Mouse (Mus musculus) small intestine, adult 2 months (tissue): ENCODE results near the gene Olfr222. TPM values are rescaled to one million over a fixed set of nuclear protein-coding genes. Genes with fewer than 3 reads are reported as not detected.

Experiments used
- H3K27ac ChIP-seq: fragments of 200-500 bp; 2 replicates; pipeline ENCODE4 v1.5.1; 2012; ENCODE audit warnings: low read depth, low read length, control low read depth, inconsistent platforms; ENCODE audit not compliant: insufficient read depth
- H3K27me3 ChIP-seq: fragments of 200-500 bp; 2 replicates; pipeline ENCODE4 v1.6.1; 2012; ENCODE audit warnings: mild to moderate bottlenecking, moderate library complexity, low read length, inconsistent platforms; ENCODE audit not compliant: control insufficient read depth, insufficient read depth
- H3K36me3 ChIP-seq: fragments of 200-500 bp; 2 replicates; pipeline ENCODE4 v1.6.1; 2012; ENCODE audit warnings: mild to moderate bottlenecking, low read length, control low read depth, inconsistent platforms; ENCODE audit not compliant: control insufficient read depth, insufficient read depth
- H3K4me1 ChIP-seq: fragments of 200-500 bp; 2 replicates; pipeline ENCODE4 v1.6.1; 2012; ENCODE audit warnings: low read length, inconsistent platforms, mixed read lengths; ENCODE audit not compliant: control insufficient read depth, insufficient read depth, insufficient read length
- H3K4me3 ChIP-seq: fragments of 200-500 bp; 2 replicates; pipeline ENCODE4 v1.5.1; 2012; ENCODE audit warnings: low read depth, mild to moderate bottlenecking, control low read depth, inconsistent platforms, low read length, moderate library complexity
- CTCF ChIP-seq: fragments of 200-500 bp; IDR thresholded peaks from 2 replicates; pipeline ENCODE4 v1.5.1; 2012; ENCODE audit warnings: low read depth, mild to moderate bottlenecking, control low read depth, inconsistent platforms, low read length, moderate library complexity, mixed read lengths; ENCODE audit not compliant: insufficient replicate concordance, insufficient read length; ENCODE audit errors: extremely low read depth
- POLR2A ChIP-seq: fragments of 200-500 bp; IDR thresholded peaks from 2 replicates; pipeline ENCODE4 v1.6.1; 2012; ENCODE audit warnings: low read depth, mild to moderate bottlenecking, control low read depth, inconsistent platforms, low read length, moderate library complexity
- WGBS: fragments of 180-500 bp; shearing (Covaris S2); methylation state at CpG from one replicate; pipeline ENCODE4 v1.1.7; 2018; 5-methylcytosine and 5-hydroxymethylcytosine counted together
- polyA plus RNA-seq: library from polyadenylated mRNA; depleted of rRNA; stranded (reverse); fragments of >200 nt; gene quantifications from 2 replicates; pipeline ENCODE4 v1.2.3, GENCODE M21; 2012

Gene Olfr222
- polyA plus RNA-seq, 1 experiment: not detected

DNA sequence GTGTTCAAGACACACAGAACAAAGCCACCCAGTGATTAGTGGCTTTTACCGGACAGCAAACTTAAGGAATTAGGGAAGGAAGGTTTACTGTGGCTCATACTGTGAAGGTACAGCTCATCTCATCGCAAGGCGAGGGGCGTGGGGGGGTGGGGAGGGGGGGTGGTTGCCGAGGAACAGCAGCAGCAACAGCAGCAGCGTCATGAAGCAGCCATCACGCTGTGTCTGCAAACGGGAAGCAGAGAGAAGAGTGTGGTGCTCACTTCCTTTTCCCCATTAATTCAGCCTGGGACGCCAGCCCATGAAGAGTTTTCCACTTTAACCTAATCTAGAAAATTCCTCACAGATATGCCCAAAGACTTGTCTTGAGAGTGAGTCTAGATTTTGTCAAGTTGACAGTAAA lies 13.2 kb downstream of the Olfr222 start:
- H3K36me3 ChIP-seq: no peaks in the 10 kb centered on the region
- no peaks in the 10 kb centered on the region for H3K4me1 ChIP-seq
- no peak overlapping the region for H3K27ac ChIP-seq
- H3K27me3 ChIP-seq: no peaks in the 10 kb centered on the region
- TF ChIP-seq POLR2A (no peak), CTCF (no peak)
- no peak overlapping the region for H3K4me3 ChIP-seq
- 64% methylated on average over 9 of the region's 9 CpGs for WGBS

DNA sequence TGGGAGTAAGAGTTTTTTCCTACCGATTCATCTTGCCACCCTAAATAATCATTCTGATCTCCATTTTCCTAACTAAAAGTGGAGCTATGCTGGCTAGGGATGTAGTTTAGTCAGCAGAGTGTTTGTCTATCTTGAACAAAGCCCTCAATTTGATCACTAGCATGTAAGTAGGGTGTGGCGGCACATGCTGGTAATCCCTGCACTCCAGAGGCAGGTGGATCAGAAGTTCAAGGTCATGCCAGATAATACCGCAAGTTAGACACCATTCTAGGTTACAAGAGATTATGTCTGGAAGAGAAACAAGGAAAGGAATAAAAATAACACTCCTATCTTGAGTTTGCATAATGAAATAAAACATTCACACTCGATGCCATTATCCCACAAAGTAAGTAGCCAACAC lies 13.7 kb downstream of the Olfr222 start:
- Histone ChIP-seq H3K4me3 (no peak overlapping the region), H3K4me1 (no peaks in the 10 kb centered on the region), H3K36me3 (no peaks in the 10 kb centered on the region), H3K27me3 (no peaks in the 10 kb centered on the region), H3K27ac (no peak overlapping the region)
- TF ChIP-seq POLR2A (no peak), CTCF (no peak)
- 73% methylated on average over 4 of the region's 4 CpGs for WGBS

DNA sequence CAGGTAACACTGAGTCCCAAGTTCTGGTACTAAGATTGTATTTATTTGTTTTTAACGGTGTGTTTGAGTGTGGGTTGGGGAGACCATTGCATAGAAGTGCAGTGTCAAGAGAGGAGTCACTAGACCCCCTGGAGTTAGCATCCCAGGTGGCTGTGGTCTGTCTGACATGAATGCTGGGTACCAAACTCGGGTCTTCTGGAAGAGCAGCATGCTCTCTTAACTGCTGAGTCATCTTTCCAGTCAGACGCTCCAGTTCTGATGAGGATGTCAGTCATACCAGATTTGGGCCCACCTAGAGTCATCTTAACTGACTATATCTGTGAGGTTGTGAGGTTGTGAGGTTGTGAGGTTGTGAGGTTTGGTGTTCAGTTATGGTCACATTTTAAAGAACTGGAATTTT lies 15.1 kb downstream of the Olfr222 start:
- no peak for TF ChIP-seq CTCF
- no peaks in the 10 kb centered on the region for H3K36me3 ChIP-seq
- no peaks in the 10 kb centered on the region for H3K27me3 ChIP-seq
- 62% methylated on average over 3 of the region's 3 CpGs for WGBS
- no peak overlapping the region for H3K27ac ChIP-seq
- no peaks in the 10 kb centered on the region for H3K4me1 ChIP-seq
- H3K4me3 ChIP-seq: no peak overlapping the region

DNA sequence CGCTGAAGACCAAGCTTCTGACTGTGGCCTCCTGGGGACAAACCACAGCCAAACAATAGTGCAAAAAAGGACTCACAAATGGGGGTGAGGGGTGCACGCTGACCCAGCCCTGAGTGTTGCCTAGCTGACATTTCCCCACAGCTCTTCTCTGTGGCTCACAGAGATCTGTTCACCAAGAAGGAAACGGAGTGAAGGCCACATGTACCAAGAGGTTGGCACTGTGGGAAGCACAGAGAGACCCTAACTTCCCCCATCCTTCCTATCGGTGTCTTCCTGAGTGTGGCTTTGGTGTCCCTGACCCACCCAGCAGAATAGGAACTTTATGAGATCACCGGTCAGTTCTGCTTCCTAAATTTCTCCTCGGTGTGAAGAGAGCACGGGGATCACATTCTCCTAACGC lies 21.5 kb downstream of the Olfr222 start:
- H3K4me1 ChIP-seq: no peaks in the 10 kb centered on the region
- WGBS: 74% methylated on average over 8 of the region's 8 CpGs
- H3K36me3 ChIP-seq: no peaks in the 10 kb centered on the region
- no peak overlapping the region for H3K4me3 ChIP-seq
- TF ChIP-seq CTCF (no peak), POLR2A (no peak)
- H3K27me3 ChIP-seq: no peaks in the 10 kb centered on the region
- H3K27ac ChIP-seq: no peak overlapping the region

DNA sequence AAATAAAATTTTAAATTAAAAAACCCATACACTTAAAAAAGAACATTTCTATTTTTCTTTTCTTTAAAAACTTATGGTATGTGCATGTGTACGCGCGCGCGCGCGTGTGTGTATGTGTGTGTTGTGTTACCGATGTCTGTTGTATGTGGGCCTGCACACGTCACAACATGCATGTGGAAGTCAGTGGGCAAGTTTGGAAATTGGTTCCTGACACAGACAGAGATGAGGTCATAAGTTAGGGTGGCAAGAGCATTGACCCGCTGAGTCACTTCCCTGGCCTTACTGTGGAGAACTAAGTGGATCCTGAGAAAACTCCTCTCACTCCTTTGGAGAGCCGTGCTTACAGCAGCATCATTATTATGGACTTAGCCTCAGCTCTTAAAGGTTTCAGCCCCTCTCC lies 21.9 kb downstream of the Olfr222 start:
- Histone ChIP-seq H3K27ac (no peak overlapping the region), H3K36me3 (no peaks in the 10 kb centered on the region), H3K27me3 (no peaks in the 10 kb centered on the region), H3K4me1 (no peaks in the 10 kb centered on the region), H3K4me3 (no peak overlapping the region)
- 94% methylated on average over 11 of the region's 11 CpGs for WGBS
- TF ChIP-seq CTCF (no peak), POLR2A (no peak)

DNA sequence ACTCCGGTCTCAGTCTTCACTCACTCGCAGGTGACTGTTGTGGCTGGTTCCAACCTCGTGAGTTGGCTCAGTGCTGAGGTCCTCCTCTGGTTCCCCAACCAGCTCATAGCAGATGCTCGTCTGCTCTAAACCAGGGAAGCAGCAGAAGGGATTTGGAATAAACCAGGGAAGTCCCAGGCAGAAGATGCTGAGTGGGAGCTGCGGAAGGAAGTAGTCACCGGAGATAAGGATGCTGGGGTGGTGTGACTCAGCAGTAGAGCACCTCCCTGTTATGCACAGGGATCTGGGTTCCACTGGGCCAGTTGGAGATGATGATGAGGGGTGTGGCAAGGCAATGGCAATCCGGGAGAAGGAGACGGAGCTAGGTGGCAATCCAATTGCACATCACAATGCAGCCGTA lies 32.0 kb downstream of the Olfr222 start:
- no peak overlapping the region for H3K4me3 ChIP-seq
- WGBS: 67% methylated on average over 9 of the region's 9 CpGs
- TF ChIP-seq CTCF (no peak), POLR2A (no peak)

DNA sequence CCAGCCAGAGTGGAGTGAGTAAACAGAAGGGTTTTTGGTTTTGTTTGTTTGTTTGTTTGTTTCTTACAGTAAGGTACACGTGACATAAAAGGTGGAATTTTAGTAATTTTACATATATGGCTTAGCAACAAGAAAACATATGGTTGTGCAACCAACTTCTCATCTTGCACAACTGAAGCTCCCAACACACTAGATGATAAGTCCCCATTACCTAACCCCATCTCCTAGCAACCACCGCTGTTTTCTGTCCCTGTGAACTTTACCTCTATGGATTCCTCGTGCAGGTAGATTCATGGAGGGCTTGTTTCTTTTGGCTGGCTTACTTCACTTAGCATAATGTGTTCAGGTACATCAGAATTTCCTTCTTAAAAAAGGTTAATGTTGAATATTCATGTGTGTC lies 32.7 kb downstream of the Olfr222 start:
- no peaks in the 10 kb centered on the region for H3K36me3 ChIP-seq
- 32% methylated on average over 3 of the region's 3 CpGs for WGBS
- TF ChIP-seq POLR2A: no peak
- no peak for TF ChIP-seq CTCF
- H3K4me1 ChIP-seq: no peaks in the 10 kb centered on the region
- H3K4me3 ChIP-seq: no peak overlapping the region
- no peak overlapping the region for H3K27ac ChIP-seq
- H3K27me3 ChIP-seq: no peaks in the 10 kb centered on the region

More for the DNA sequence above, 32.0 kb downstream of the Olfr222 start:
- Histone ChIP-seq H3K4me1 (no peaks in the 10 kb centered on the region), H3K27ac (no peak overlapping the region), H3K36me3 (no peaks in the 10 kb centered on the region), H3K27me3 (no peaks in the 10 kb centered on the region)

DNA sequence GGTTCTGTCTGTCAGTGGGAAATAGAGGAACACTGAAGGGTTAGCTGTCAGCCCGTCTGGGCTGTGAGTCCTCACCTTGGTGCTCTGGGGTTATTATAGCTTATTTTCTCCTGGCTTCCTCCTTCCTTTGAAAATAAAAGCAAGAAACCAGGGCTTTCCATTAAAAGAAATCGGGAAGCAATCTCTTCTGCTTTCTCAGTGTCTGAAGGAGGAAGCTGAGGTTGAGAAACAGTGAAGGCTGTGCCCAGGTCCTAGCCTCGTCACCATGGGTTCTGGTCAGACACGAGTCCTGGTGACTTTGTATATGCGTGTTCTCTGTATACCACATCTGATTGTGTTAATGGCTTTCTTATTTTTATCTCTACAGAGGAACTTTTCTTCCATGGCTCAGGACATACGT lies 33.6 kb downstream of the Olfr222 start:
- H3K27ac ChIP-seq: no peak overlapping the region
- no peaks in the 10 kb centered on the region for H3K27me3 ChIP-seq
- H3K36me3 ChIP-seq: no peaks in the 10 kb centered on the region
- TF ChIP-seq CTCF (no peak), POLR2A (no peak)
- H3K4me1 ChIP-seq: no peaks in the 10 kb centered on the region
- WGBS: 55% methylated on average over 6 of the region's 6 CpGs
- no peak overlapping the region for H3K4me3 ChIP-seq
